Mouse (Mus musculus): Measurements from ENCODE around the gene Cttnbp2. TPM values are rescaled to one million over a fixed set of nuclear protein-coding genes. Genes with fewer than 3 reads are reported as not detected.

Cttnbp2 gene
- total RNA-seq, 2 experiments from 2014 or later = 164 to 179 TPM

- no peak overlapping the region for H3K27ac ChIP-seq
- intact Hi-C loops (cut with DNase I) = no loop called here
- H3K4me3 ChIP-seq = no peak overlapping the region
- no peak for TF ChIP-seq CTCF (IDR thresholded peaks at IDR 0.05)
- no peak for DNase-seq (ENCODE audit: extremely low spot score in 1 of 2, low spot score in 2 of 2)
Measured at GRCm38 (mm10) chr6:18499833-18500232, 14.8 kb downstream of the Cttnbp2 start.

- TF ChIP-seq CTCF (IDR thresholded peaks at IDR 0.05) = no peak
- H3K4me3 ChIP-seq = no peak overlapping the region
- DNase-seq (ENCODE audit: extremely low spot score in 1 of 2, low spot score in 2 of 2) = no peak
- intact Hi-C loops (cut with DNase I) = no loop called here
- H3K27ac ChIP-seq = no peak overlapping the region
Measured at GRCm38 (mm10) chr6:18492977-18493376, 21.7 kb downstream of the Cttnbp2 start.

GRCm38 (mm10) chr6:18492248-18492901 lies 22.3 kb downstream of the Cttnbp2 start:
- intact Hi-C loops (cut with DNase I) = no loop called here
- Histone ChIP-seq H3K4me3 (no peak overlapping the region), H3K27ac (no peak overlapping the region)

GRCm38 (mm10) chr6:18485087-18485486 lies 29.6 kb downstream of the Cttnbp2 start:
- peak in 1 of 2 experiments; percentile 7 for DNase-seq (ENCODE audit: extremely low spot score in 1 of 2, low spot score in 2 of 2)
- TF ChIP-seq CTCF (IDR thresholded peaks at IDR 0.05) = no peak
- intact Hi-C loops (cut with DNase I) = no loop called here
- Histone ChIP-seq H3K27ac (0 out of 2 replicates have a peak overlapping the region, but pooled peaks have one; percentile 11), H3K4me3 (no peak overlapping the region)

More at GRCm38 (mm10) chr6:18492248-18492901, 22.3 kb downstream of the Cttnbp2 start:
- no peak for TF ChIP-seq CTCF (IDR thresholded peaks at IDR 0.05)
- no peak for DNase-seq (ENCODE audit: extremely low spot score in 1 of 2, low spot score in 2 of 2)

GRCm38 (mm10) chr6:18484061-18484460 lies 30.6 kb downstream of the Cttnbp2 start:
- H3K27ac ChIP-seq = no peak overlapping the region
- no peak for DNase-seq (ENCODE audit: extremely low spot score in 1 of 2, low spot score in 2 of 2)
- intact Hi-C loops (cut with DNase I) = no loop called here
- no peak for TF ChIP-seq CTCF (IDR thresholded peaks at IDR 0.05)
- no peak overlapping the region for H3K4me3 ChIP-seq

- no peak for DNase-seq (ENCODE audit: extremely low spot score in 1 of 2, low spot score in 2 of 2)
- Histone ChIP-seq H3K27ac (no peak overlapping the region), H3K4me3 (no peak overlapping the region)
- TF ChIP-seq CTCF (IDR thresholded peaks at IDR 0.05) = no peak
- intact Hi-C loops (cut with DNase I) = no loop called here
Measured at GRCm38 (mm10) chr6:18482546-18482945, 32.1 kb downstream of the Cttnbp2 start.

GRCm38 (mm10) chr6:18481781-18482180 lies 32.9 kb downstream of the Cttnbp2 start:
- no peak for DNase-seq (ENCODE audit: extremely low spot score in 1 of 2, low spot score in 2 of 2)
- H3K27ac ChIP-seq = no peak overlapping the region

GRCm38 (mm10) chr6:18477313-18477930 lies 37.2 kb downstream of the Cttnbp2 start:
- DNase-seq (ENCODE audit: extremely low spot score in 1 of 2, low spot score in 2 of 2) = no peak
- H3K27ac ChIP-seq = no peak overlapping the region
- H3K4me3 ChIP-seq = no peak overlapping the region
- intact Hi-C loops (cut with DNase I) = no loop called here
- TF ChIP-seq CTCF (IDR thresholded peaks at IDR 0.05) = no peak

More at GRCm38 (mm10) chr6:18481781-18482180, 32.9 kb downstream of the Cttnbp2 start:
- no peak overlapping the region for H3K4me3 ChIP-seq
- no peak for TF ChIP-seq CTCF (IDR thresholded peaks at IDR 0.05)
- intact Hi-C loops (cut with DNase I) = no loop called here

- no peak overlapping the region for H3K27ac ChIP-seq
- no peak for DNase-seq (ENCODE audit: extremely low spot score in 1 of 2, low spot score in 2 of 2)
- H3K4me3 ChIP-seq = no peak overlapping the region
- no peak for TF ChIP-seq CTCF (IDR thresholded peaks at IDR 0.05)
- intact Hi-C loops (cut with DNase I) = no loop called here
Measured at GRCm38 (mm10) chr6:18474983-18475382, 39.7 kb downstream of the Cttnbp2 start.

- Histone ChIP-seq H3K4me3 (no peak overlapping the region), H3K27ac (no peak overlapping the region)
- no peak for TF ChIP-seq CTCF (IDR thresholded peaks at IDR 0.05)
- intact Hi-C loops (cut with DNase I) = no loop called here
- DNase-seq (ENCODE audit: extremely low spot score in 1 of 2, low spot score in 2 of 2) = no peak
Measured at GRCm38 (mm10) chr6:18474541-18474940, 40.1 kb downstream of the Cttnbp2 start.

- intact Hi-C loops (cut with DNase I) = no loop called here
- peak overlapping the region; percentile 5; the same call in 1 of the 2 replicates for H3K27ac ChIP-seq
- DNase-seq (ENCODE audit: extremely low spot score in 1 of 2, low spot score in 2 of 2) = no peak
- H3K4me3 ChIP-seq = no peak overlapping the region
- TF ChIP-seq CTCF (IDR thresholded peaks at IDR 0.05) = no peak
Measured at GRCm38 (mm10) chr6:18469206-18469605, 45.4 kb downstream of the Cttnbp2 start.

GRCm38 (mm10) chr6:18467777-18468176 lies 46.9 kb downstream of the Cttnbp2 start:
- intact Hi-C loops (cut with DNase I) = no loop called here
- no peak for DNase-seq (ENCODE audit: extremely low spot score in 1 of 2, low spot score in 2 of 2)
- H3K4me3 ChIP-seq = no peak overlapping the region
- TF ChIP-seq CTCF (IDR thresholded peaks at IDR 0.05) = no peak
- H3K27ac ChIP-seq = peak overlapping the region; percentile 19; the same call in 1 of the 2 replicates

- Histone ChIP-seq H3K27ac (peak overlapping the region; percentile 82), H3K4me3 (no peak overlapping the region)
- intact Hi-C loops (cut with DNase I) = no loop called here
- no peak for TF ChIP-seq CTCF (IDR thresholded peaks at IDR 0.05)
- no peak for DNase-seq (ENCODE audit: extremely low spot score in 1 of 2, low spot score in 2 of 2)
Measured at GRCm38 (mm10) chr6:18466227-18466626, 48.4 kb downstream of the Cttnbp2 start.

Measured in left cerebral cortex, adult 2 months (tissue).